Mouse (Mus musculus): ENCODE data around the gene Crip1. TPM values are rescaled to one million over a fixed set of nuclear protein-coding genes. Genes with fewer than 3 reads are reported as not detected.

The Crip1 gene
- polyA plus RNA-seq, 1 experiment from 2014 or later = 312 TPM

DNA sequence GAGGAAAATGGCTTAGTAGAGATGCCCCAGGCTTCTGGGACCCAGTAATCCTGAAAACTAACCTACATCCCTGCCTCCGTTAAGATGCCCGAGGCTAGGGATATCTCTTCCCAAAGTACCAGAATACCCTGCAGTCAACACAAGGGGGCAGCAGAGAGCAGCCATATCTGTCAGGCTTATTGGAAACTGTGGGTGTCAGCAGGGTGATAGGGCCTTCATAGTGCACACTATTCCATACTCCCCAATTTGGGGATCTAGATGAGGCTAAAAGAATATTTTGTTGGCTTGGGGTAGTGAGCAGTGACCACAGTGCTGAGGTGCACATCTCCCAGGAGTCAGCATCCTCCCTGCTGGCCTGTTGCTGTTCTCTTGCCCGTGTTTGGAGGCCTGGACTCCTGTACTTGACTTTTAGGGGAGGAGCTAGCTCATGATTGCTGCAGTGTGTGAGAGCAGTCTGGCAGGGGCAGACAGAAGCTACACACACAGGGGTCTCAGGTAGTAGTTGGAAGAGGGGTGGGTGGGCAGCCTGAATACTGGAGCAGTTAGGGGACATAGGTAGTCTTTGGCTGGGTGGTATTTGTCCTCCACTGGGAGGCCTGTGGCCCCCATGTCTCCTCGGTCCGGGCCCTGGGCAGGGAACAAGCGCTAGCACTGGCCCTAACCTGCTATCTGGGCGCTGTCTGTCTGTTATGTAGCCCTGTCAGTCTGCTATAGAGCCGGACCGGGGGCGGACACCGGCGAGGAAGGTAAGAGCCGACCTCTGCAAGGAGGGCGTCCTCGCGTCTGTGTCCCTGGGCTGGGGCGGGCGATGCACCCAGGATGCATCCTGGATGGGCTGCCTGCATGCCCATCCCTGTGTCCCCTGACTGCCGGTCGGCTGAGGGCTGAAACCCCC lies 26.4 kb upstream of the Crip1 start:
- no peak overlapping the region for H3K4me2 ChIP-seq (ENCODE audit: low read length)
- H3K4me3 ChIP-seq (ENCODE audit: low read depth, low read length) = no peak overlapping the region
- no peaks in the 10 kb centered on the region for H3K27me3 ChIP-seq (replicated peaks; ENCODE audit: control insufficient read depth, insufficient read depth, low read length)
- 84% methylated on average over 20 of the region's 20 CpGs for WGBS
- H3K27ac ChIP-seq (ENCODE audit: low read depth) = no peak overlapping the region
- H3K4me1 ChIP-seq (replicated peaks; ENCODE audit: control insufficient read depth, insufficient read depth, low read length) = no peaks in the 10 kb centered on the region
- ATAC-seq (replicated peaks; ENCODE audit: low FRiP score, low TSS enrichment, low read depth) = peak; percentile 34; the same call in 1 of the 2 replicates
- H3K36me3 ChIP-seq (ENCODE audit: control insufficient read depth, insufficient read depth, low read length) = peaks cover 90% of the 10 kb centered on the region
- H3K9ac ChIP-seq (ENCODE audit: low read length) = no peak overlapping the region
- DNase-seq (ENCODE audit: low spot score) = peak; percentile 91
- H3K9me3 ChIP-seq (ENCODE audit: control insufficient read depth, low read length) = no peaks in the 10 kb centered on the region

DNA sequence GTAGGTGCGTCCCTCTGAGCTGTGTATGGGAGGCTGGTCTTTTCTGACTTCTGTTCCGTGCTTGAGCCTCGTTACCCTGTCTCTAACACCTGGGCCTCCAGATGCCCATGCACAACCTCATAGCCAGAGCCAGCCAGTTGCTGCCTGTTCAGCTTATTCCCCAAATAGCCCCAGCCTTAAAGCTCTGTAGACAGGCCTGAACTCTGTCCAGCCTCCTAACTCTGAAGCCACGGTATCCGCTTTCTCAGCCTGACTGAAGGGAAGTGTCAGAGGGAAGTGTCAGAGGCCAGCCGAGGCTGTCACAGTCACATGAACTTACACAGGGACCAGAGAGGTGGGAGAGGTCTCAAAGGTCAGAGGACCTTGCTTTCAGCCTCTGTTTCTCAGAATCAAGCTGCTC lies 21.4 kb upstream of the Crip1 start:
- H3K9me3 ChIP-seq (ENCODE audit: control insufficient read depth, low read length) = no peaks in the 10 kb centered on the region
- H3K27me3 ChIP-seq (replicated peaks; ENCODE audit: control insufficient read depth, insufficient read depth, low read length) = no peaks in the 10 kb centered on the region
- WGBS = 85% methylated on average over 6 of the region's 6 CpGs
- no peak overlapping the region for H3K9ac ChIP-seq (ENCODE audit: low read length)
- no peak overlapping the region for H3K4me3 ChIP-seq (ENCODE audit: low read depth, low read length)
- DNase-seq (ENCODE audit: low spot score) (no peak), ATAC-seq (replicated peaks; ENCODE audit: low FRiP score, low TSS enrichment, low read depth) (no peak)
- H3K27ac ChIP-seq (ENCODE audit: low read depth) = no peak overlapping the region
- H3K4me1 ChIP-seq (replicated peaks; ENCODE audit: control insufficient read depth, insufficient read depth, low read length) = no peaks in the 10 kb centered on the region
- peaks cover 100% of the 10 kb centered on the region for H3K36me3 ChIP-seq (ENCODE audit: control insufficient read depth, insufficient read depth, low read length)
- no peak overlapping the region for H3K4me2 ChIP-seq (ENCODE audit: low read length)

DNA sequence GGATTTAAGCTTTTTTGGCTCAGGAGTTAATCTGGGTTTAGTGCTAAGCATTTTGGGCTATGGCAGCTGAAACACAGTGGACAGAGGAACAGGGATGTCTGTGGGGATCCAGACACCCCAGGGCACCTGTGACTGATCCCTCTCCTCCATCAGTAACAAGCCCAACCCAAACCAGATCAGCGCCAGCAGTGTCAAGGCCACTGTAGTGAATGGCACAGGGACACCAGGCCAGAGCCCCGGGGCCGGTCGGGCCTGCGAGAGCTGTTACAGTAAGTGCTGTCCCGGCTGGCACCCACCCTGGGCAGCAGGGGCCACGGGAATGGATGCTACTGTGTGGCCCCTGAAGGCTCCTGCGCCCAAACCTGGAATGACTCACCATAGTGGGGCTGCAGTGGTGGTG lies 15.4 kb upstream of the Crip1 start:
- Histone ChIP-seq H3K4me3 (ENCODE audit: low read depth, low read length) (no peak overlapping the region), H3K4me2 (ENCODE audit: low read length) (no peak overlapping the region), H3K9ac (ENCODE audit: low read length) (no peak overlapping the region), H3K27ac (ENCODE audit: low read depth) (no peak overlapping the region), H3K27me3 (replicated peaks; ENCODE audit: control insufficient read depth, insufficient read depth, low read length) (no peaks in the 10 kb centered on the region), H3K4me1 (replicated peaks; ENCODE audit: control insufficient read depth, insufficient read depth, low read length) (0 out of 2 replicates have a peak, but pooled peaks cover 7% of the 10 kb centered on the region), H3K9me3 (ENCODE audit: control insufficient read depth, low read length) (no peaks in the 10 kb centered on the region), H3K36me3 (ENCODE audit: control insufficient read depth, insufficient read depth, low read length) (peaks cover 100% of the 10 kb centered on the region)
- ATAC-seq (replicated peaks; ENCODE audit: low FRiP score, low TSS enrichment, low read depth) = no peak
- WGBS = 94% methylated on average over 8 of the region's 8 CpGs
- no peak for DNase-seq (ENCODE audit: low spot score)

DNA sequence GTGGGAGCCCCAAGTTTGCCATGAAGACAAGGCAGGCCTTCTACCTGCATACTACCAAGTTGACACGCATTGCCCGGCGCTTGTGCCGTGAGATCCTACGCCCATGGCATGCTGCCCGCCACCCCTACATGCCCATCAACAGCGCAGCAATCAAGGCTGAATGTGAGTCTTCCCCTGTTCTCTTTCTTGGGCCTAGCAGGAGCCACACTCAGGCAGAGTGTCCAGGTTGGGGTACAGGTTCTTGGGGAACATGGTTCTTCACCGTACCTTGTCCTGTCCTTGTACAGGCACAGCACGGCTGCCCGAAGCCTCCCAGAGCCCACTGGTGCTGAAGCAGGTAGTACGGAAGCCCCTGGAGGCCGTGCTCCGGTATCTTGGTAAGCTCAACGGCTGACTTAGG lies 14.5 kb upstream of the Crip1 start:
- Histone ChIP-seq H3K9ac (ENCODE audit: low read length) (no peak overlapping the region), H3K36me3 (ENCODE audit: control insufficient read depth, insufficient read depth, low read length) (peaks cover 100% of the 10 kb centered on the region), H3K27ac (ENCODE audit: low read depth) (no peak overlapping the region), H3K27me3 (replicated peaks; ENCODE audit: control insufficient read depth, insufficient read depth, low read length) (no peaks in the 10 kb centered on the region), H3K4me1 (replicated peaks; ENCODE audit: control insufficient read depth, insufficient read depth, low read length) (0 out of 2 replicates have a peak, but pooled peaks cover 7% of the 10 kb centered on the region), H3K4me2 (ENCODE audit: low read length) (no peak overlapping the region), H3K9me3 (ENCODE audit: control insufficient read depth, low read length) (no peaks in the 10 kb centered on the region), H3K4me3 (ENCODE audit: low read depth, low read length) (no peak overlapping the region)
- WGBS = 96% methylated on average over 14 of the region's 14 CpGs
- no peak for DNase-seq (ENCODE audit: low spot score)
- no peak for ATAC-seq (replicated peaks; ENCODE audit: low FRiP score, low TSS enrichment, low read depth)

DNA sequence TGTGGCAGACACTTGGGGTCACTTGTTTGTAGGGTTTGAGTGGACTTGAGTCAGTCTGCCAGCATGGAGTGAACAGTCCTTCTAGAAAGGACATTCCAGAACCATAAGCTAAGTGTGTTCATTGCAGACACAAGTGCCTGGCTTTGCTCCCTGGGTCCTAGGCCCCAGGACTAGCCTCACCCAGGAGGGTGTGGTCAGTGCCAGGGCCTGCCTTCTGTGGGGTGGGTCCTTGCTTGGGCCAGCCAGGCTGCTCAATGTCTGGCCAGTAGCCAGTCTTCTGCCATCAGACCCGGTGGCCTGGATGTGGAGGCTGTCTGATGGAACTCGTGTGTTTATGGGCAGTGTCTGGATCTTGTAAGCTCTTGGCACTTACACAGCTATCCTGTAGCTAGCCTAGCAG lies 13.5 kb upstream of the Crip1 start:
- no peak overlapping the region for H3K27ac ChIP-seq (ENCODE audit: low read depth)
- peaks cover 100% of the 10 kb centered on the region for H3K36me3 ChIP-seq (ENCODE audit: control insufficient read depth, insufficient read depth, low read length)
- 24% methylated on average over 2 of the region's 2 CpGs for WGBS
- no peaks in the 10 kb centered on the region for H3K27me3 ChIP-seq (replicated peaks; ENCODE audit: control insufficient read depth, insufficient read depth, low read length)
- no peak overlapping the region for H3K4me3 ChIP-seq (ENCODE audit: low read depth, low read length)
- ATAC-seq (replicated peaks; ENCODE audit: low FRiP score, low TSS enrichment, low read depth) = peak; percentile 57
- H3K9me3 ChIP-seq (ENCODE audit: control insufficient read depth, low read length) = no peaks in the 10 kb centered on the region
- H3K9ac ChIP-seq (ENCODE audit: low read length) = no peak overlapping the region
- no peak for DNase-seq (ENCODE audit: low spot score)
- 0 out of 2 replicates have a peak, but pooled peaks cover 7% of the 10 kb centered on the region for H3K4me1 ChIP-seq (replicated peaks; ENCODE audit: control insufficient read depth, insufficient read depth, low read length)
- no peak overlapping the region for H3K4me2 ChIP-seq (ENCODE audit: low read length)

DNA sequence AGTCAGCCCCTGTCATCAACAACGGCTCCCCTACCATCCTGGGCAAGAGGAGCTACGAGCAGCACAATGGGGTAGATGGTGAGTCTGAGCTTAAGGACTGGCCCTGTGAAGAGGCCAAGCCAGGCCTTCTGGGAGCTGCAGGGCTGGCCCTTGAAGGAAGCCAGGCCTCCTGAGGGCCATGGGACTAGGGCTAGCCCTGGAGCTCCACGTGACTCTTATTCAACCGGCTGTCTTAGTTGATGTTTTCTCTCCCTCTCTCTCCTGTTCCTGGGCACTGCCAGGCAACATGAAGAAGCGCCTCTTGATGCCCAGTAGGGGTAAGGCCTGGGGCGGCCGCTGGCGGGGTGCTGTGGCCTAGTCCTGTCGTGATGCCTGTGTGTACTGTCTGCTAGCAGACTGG lies 12.9 kb upstream of the Crip1 start:
- Histone ChIP-seq H3K4me2 (ENCODE audit: low read length) (no peak overlapping the region), H3K4me1 (replicated peaks; ENCODE audit: control insufficient read depth, insufficient read depth, low read length) (0 out of 2 replicates have a peak, but pooled peaks cover 7% of the 10 kb centered on the region), H3K9me3 (ENCODE audit: control insufficient read depth, low read length) (no peaks in the 10 kb centered on the region), H3K27me3 (replicated peaks; ENCODE audit: control insufficient read depth, insufficient read depth, low read length) (no peaks in the 10 kb centered on the region), H3K27ac (ENCODE audit: low read depth) (no peak overlapping the region), H3K36me3 (ENCODE audit: control insufficient read depth, insufficient read depth, low read length) (peaks cover 100% of the 10 kb centered on the region), H3K9ac (ENCODE audit: low read length) (no peak overlapping the region), H3K4me3 (ENCODE audit: low read depth, low read length) (no peak overlapping the region)
- 87% methylated on average over 9 of the region's 9 CpGs for WGBS
- no peak for ATAC-seq (replicated peaks; ENCODE audit: low FRiP score, low TSS enrichment, low read depth)
- no peak for DNase-seq (ENCODE audit: low spot score)

DNA sequence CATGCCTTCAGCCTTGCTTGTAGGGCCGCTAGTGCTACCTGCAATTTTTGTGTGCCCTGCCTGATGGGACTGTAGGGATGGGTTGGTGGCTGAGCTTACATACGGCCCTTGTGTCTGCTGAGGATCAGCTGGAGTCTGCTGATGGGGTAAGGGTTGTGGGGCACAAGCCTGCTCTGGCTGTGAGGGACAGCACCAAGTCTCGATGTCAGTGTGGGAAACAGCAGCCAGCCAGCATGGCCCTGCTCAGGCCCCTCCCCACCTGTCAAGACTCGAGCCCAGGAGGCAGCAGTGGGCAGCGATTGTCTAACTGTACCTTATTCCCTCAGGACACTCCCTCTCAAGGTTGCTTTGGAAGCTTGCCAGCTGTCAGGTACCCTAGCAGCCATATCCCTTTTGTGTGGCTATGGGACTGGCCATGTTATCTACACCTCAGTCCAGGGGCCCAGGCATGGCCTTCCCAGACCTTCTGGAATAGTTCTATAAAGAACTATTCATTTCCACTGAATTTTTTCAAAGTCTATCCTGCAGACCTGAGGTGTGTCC lies 12.2 kb upstream of the Crip1 start:
- Histone ChIP-seq H3K9ac (ENCODE audit: low read length) (no peak overlapping the region), H3K4me2 (ENCODE audit: low read length) (no peak overlapping the region), H3K4me1 (replicated peaks; ENCODE audit: control insufficient read depth, insufficient read depth, low read length) (peaks cover 7% of the 10 kb centered on the region; the same call in 1 of the 2 replicates), H3K9me3 (ENCODE audit: control insufficient read depth, low read length) (no peaks in the 10 kb centered on the region), H3K4me3 (ENCODE audit: low read depth, low read length) (no peak overlapping the region), H3K27me3 (replicated peaks; ENCODE audit: control insufficient read depth, insufficient read depth, low read length) (no peaks in the 10 kb centered on the region), H3K27ac (ENCODE audit: low read depth) (no peak overlapping the region), H3K36me3 (ENCODE audit: control insufficient read depth, insufficient read depth, low read length) (peaks cover 96% of the 10 kb centered on the region)
- ATAC-seq (replicated peaks; ENCODE audit: low FRiP score, low TSS enrichment, low read depth) (no peak), DNase-seq (ENCODE audit: low spot score) (no peak)
- 68% methylated on average over 5 of the region's 5 CpGs for WGBS

DNA sequence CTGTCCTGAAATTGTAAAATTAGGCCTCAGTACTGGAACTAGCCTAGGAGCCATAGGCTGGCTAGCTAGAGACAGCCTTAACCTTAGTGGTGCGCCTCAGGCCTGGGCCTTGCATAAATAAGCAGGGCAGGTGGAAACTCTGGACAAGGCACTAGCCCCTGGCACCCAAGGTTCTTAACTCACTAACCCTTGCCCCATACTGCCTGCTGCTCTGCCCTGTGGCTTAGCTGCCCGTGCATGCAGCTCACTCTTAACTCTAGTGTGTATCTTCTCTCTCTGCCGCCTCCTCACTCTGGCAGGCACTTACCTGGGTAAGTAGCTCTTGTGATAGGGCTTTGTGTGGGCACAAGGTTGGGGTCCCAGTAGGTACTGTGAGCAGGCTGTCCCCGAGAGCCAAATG lies 11.6 kb upstream of the Crip1 start:
- H3K9me3 ChIP-seq (ENCODE audit: control insufficient read depth, low read length) = no peaks in the 10 kb centered on the region
- H3K4me2 ChIP-seq (ENCODE audit: low read length) = no peak overlapping the region
- H3K4me1 ChIP-seq (replicated peaks; ENCODE audit: control insufficient read depth, insufficient read depth, low read length) = peaks cover 11% of the 10 kb centered on the region
- H3K36me3 ChIP-seq (ENCODE audit: control insufficient read depth, insufficient read depth, low read length) = peaks cover 91% of the 10 kb centered on the region
- no peaks in the 10 kb centered on the region for H3K27me3 ChIP-seq (replicated peaks; ENCODE audit: control insufficient read depth, insufficient read depth, low read length)
- H3K9ac ChIP-seq (ENCODE audit: low read length) = no peak overlapping the region
- no peak overlapping the region for H3K27ac ChIP-seq (ENCODE audit: low read depth)
- DNase-seq (ENCODE audit: low spot score) = no peak
- no peak for ATAC-seq (replicated peaks; ENCODE audit: low FRiP score, low TSS enrichment, low read depth)
- 91% methylated on average over 4 of the region's 4 CpGs for WGBS
- H3K4me3 ChIP-seq (ENCODE audit: low read depth, low read length) = no peak overlapping the region
